Mouse (Mus musculus) retina, postnatal 7 days (tissue): ENCODE measurements around the gene Mical3.
"Not testable (repeated sequence)": the region's sequence is repeated elsewhere in the genome, so short reads cannot be mapped to it uniquely, and the experiment has no call there.

Source experiments
- DNase-seq: peaks from one replicate; pipeline ENCODE4 v3.0.0-alpha.2; 2012; ENCODE audit warnings: low read depth, low spot score

The Mical3 gene

GRCm38 (mm10) chr6:120932597-120932996, 198.2 kb downstream of the Mical3 start:
- no peak for DNase-seq

GRCm38 (mm10) chr6:120930450-120931306, 200.1 kb downstream of the Mical3 start:
- no peak for DNase-seq

GRCm38 (mm10) chr6:120929421-120929820, 201.4 kb downstream of the Mical3 start:
- DNase-seq: no peak

- no peak for DNase-seq
Observed at GRCm38 (mm10) chr6:120927765-120928164, 203.0 kb downstream of the Mical3 start.

- no peak for DNase-seq
Observed at GRCm38 (mm10) chr6:120926880-120927279, 203.9 kb downstream of the Mical3 start.

GRCm38 (mm10) chr6:120924791-120925321, 205.9 kb downstream of the Mical3 start:
- not testable (repeated sequence) for DNase-seq

GRCm38 (mm10) chr6:120917975-120918374, 212.8 kb downstream of the Mical3 start:
- DNase-seq: no peak

- not testable (repeated sequence) for DNase-seq
Observed at GRCm38 (mm10) chr6:120916972-120917881, 213.6 kb downstream of the Mical3 start.

GRCm38 (mm10) chr6:120916074-120916971, 214.5 kb downstream of the Mical3 start, which contains the start of gene Bid:
TSS of gene Bid (minus strand) at chr6:120916853.
- peak; percentile 46 for DNase-seq

GRCm38 (mm10) chr6:120915649-120915975, 215.2 kb downstream of the Mical3 start:
- DNase-seq: no peak

GRCm38 (mm10) chr6:120914911-120915648, 215.7 kb downstream of the Mical3 start:
- no peak for DNase-seq

GRCm38 (mm10) chr6:120914533-120914910, 216.3 kb downstream of the Mical3 start:
- DNase-seq: no peak

GRCm38 (mm10) chr6:120913783-120914182, 217.0 kb downstream of the Mical3 start:
- DNase-seq: no peak

GRCm38 (mm10) chr6:120912931-120913330, 217.9 kb downstream of the Mical3 start:
- no peak for DNase-seq

- no peak for DNase-seq
Observed at GRCm38 (mm10) chr6:120911213-120912007, 219.4 kb downstream of the Mical3 start.

- no peak for DNase-seq
Observed at GRCm38 (mm10) chr6:120909501-120909900, 221.3 kb downstream of the Mical3 start.

GRCm38 (mm10) chr6:120907876-120908597, 222.8 kb downstream of the Mical3 start:
- DNase-seq: not testable (repeated sequence)

- DNase-seq: no peak
Observed at GRCm38 (mm10) chr6:120906521-120906920, 224.3 kb downstream of the Mical3 start.

- no peak for DNase-seq
Observed at GRCm38 (mm10) chr6:120905111-120905510, 225.7 kb downstream of the Mical3 start.
